Mouse (Mus musculus) ES-E14 (cell line): ENCODE measurements at regions not wholly inside any gene's neighbourhood (a gene's known extent, or its start where the extent isn't known, plus 50 kb on each side); places are given as distances from the start of the nearest gene placed in this dataset.

Experiments used
- DNase-seq: peaks from one replicate; pipeline ENCODE4 v3.0.0-alpha.2; 2013; ENCODE audit warnings: low read depth, low spot score
- H3K27ac ChIP-seq: 2 replicates; pipeline ENCODE4 v1.5.1; 2012; ENCODE audit warnings: low read depth, mild to moderate bottlenecking, low read length, moderate library complexity, mixed read lengths; ENCODE audit not compliant: poor library complexity, insufficient read depth, severe bottlenecking
- H3K36me3 ChIP-seq: 2 replicates; pipeline ENCODE4 v1.6.1; 2012; ENCODE audit warnings: mild to moderate bottlenecking, low read length, moderate library complexity, mixed read lengths; ENCODE audit not compliant: control insufficient read depth, poor library complexity, insufficient read depth, severe bottlenecking
- H3K4me1 ChIP-seq, 2 experiments: fragments of 150-350 bp in 1 of 2; sonication (generic) in 1 of 2; 2 replicates each; pipeline ENCODE4 v1.6.1; 2012; ENCODE audit warnings: low read length in 2 of 2, mild to moderate bottlenecking in 1 of 2, mixed read lengths in 1 of 2; ENCODE audit not compliant: control insufficient read depth in 2 of 2, insufficient read depth in 2 of 2, poor library complexity in 1 of 2
- H3K4me3 ChIP-seq, 2 experiments: fragments of 150-350 bp in 1 of 2; sonication (generic) in 1 of 2; 2 replicates each; pipeline ENCODE4 v1.5.1; 2012; ENCODE audit warnings: low read length in 2 of 2, low read depth in 1 of 2, mild to moderate bottlenecking in 1 of 2, mixed read lengths in 1 of 2; ENCODE audit not compliant: insufficient read depth in 1 of 2, poor library complexity in 1 of 2, severe bottlenecking in 1 of 2
- H3K9ac ChIP-seq: 2 replicates; pipeline ENCODE4 v1.6.1; 2012; ENCODE audit warnings: low read depth, mild to moderate bottlenecking, low read length, mixed read lengths; ENCODE audit not compliant: poor library complexity, insufficient read depth, severe bottlenecking
- H3K9me3 ChIP-seq: fragments of 150-350 bp; sonication (generic); 2 replicates; pipeline ENCODE4 v1.6.1; 2012; ENCODE audit warnings: low read depth, mild to moderate bottlenecking, low read length; ENCODE audit not compliant: control insufficient read depth, insufficient read depth
- CHD2 ChIP-seq: IDR thresholded peaks from 2 replicates; pipeline ENCODE4 v1.6.1; 2014; ENCODE audit warnings: mild to moderate bottlenecking, low read depth, low read length, inconsistent platforms
- HCFC1 ChIP-seq: IDR thresholded peaks from 2 replicates; pipeline ENCODE4 v1.6.1; 2012; ENCODE audit warnings: low read length, inconsistent platforms, borderline replicate concordance; ENCODE audit not compliant: insufficient read depth
- MAFK ChIP-seq: IDR thresholded peaks from 2 replicates; pipeline ENCODE4 v1.6.1; 2014; ENCODE audit warnings: mild to moderate bottlenecking, low read depth, low read length, inconsistent platforms; ENCODE audit not compliant: insufficient read depth
- ZC3H11A ChIP-seq: IDR thresholded peaks from 2 replicates; pipeline ENCODE4 v1.6.1; 2012; ENCODE audit warnings: low read depth, mild to moderate bottlenecking, inconsistent platforms, low read length, borderline replicate concordance
- ZNF384 ChIP-seq: IDR thresholded peaks from 2 replicates; pipeline ENCODE4 v1.6.1; 2012; ENCODE audit warnings: low read depth, low read length, inconsistent platforms
- in situ Hi-C, 2 experiments: fragments of 600-800 bp; cut with MboI; formaldehyde crosslinking; loops; one replicate each; pipeline ENCODE4 v1.15.1; 2025; ENCODE audit warnings: low sequenced_read_pairs in 2 of 2, inconsistent platforms in 1 of 2; ENCODE audit not compliant: unreplicated experiment in 2 of 2

GRCm38 (mm10) chr15:31805522-31805921 lies 203.9 kb downstream of the Fam173b start:
- Histone ChIP-seq H3K9me3 (no peaks in the 10 kb centered on the region), H3K9ac (no peak overlapping the region), H3K36me3 (no peaks in the 10 kb centered on the region), H3K27ac (no peak overlapping the region), H3K4me3 (no peak overlapping the region), H3K4me1 (no peaks in the 10 kb centered on the region)
- TF ChIP-seq ZC3H11A, result no peak
- TF ChIP-seq HCFC1, result no peak
- in situ Hi-C loops, result no loop called here
- DNase-seq, result no peak

GRCm38 (mm10) chr15:31815551-31815950 lies 213.9 kb downstream of the Fam173b start:
- TF ChIP-seq ZNF384 (no peak), HCFC1 (no peak)
- DNase-seq, result no peak
- H3K4me3 ChIP-seq, result no peak overlapping the region
- H3K36me3 ChIP-seq, result no peaks in the 10 kb centered on the region
- H3K4me1 ChIP-seq, result no peaks in the 10 kb centered on the region
- no peak overlapping the region for H3K9ac ChIP-seq
- no peaks in the 10 kb centered on the region for H3K9me3 ChIP-seq
- H3K27ac ChIP-seq, result no peak overlapping the region
- in situ Hi-C loops, result no loop called here

DNA sequence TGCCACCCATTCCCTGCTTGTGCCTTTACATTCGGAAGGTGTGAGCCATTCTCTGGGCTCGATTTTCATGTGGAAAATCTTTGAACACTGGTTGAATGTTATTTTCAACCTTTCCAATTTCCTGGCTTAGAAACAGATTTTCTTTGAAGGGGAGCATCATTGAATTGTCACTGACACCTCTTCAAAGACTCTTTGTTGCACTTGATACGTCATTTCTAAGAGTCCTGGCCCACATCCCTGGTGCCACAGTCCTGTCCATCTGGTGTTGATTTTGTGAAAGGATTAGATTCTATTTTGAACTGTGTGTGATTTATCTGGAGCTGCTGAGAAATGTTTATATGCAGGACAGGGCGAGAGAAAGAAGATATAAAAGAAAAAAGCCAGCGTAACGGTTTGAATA lies 217.6 kb downstream of the Fam173b start:
- Histone ChIP-seq H3K4me3 (no peak overlapping the region), H3K4me1 (no peaks in the 10 kb centered on the region), H3K9ac (no peak overlapping the region), H3K36me3 (no peaks in the 10 kb centered on the region), H3K9me3 (no peaks in the 10 kb centered on the region), H3K27ac (no peak overlapping the region)
- in situ Hi-C loops, result no loop called here
- TF ChIP-seq MAFK, result no peak
- no peak for TF ChIP-seq ZNF384
- TF ChIP-seq HCFC1, result no peak
- TF ChIP-seq CHD2, result no peak
- TF ChIP-seq ZC3H11A, result no peak
- no peak for DNase-seq

DNA sequence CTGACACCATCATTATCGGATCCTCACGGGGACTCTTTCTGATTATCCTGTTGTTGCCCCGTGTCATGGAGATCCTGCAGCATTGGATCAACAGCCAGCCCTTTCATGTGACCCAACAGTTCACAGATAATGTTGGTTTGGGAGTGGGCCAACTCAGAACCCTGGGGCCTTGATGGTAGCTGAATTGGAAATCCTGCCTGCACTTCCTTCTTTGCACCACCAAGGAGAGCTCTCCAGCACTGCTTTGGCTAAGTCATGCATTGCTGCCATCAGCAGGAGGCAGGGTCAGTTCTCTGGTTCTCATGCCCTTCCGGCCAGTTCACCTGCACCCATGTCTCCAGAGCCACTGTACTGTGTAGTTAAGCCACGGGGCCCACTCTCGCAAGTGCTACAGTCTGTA lies 225.6 kb downstream of the Fam173b start:
- TF ChIP-seq HCFC1, result no peak
- no peak for TF ChIP-seq ZC3H11A
- no peak for TF ChIP-seq CHD2
- no peak for TF ChIP-seq ZNF384
- TF ChIP-seq MAFK, result no peak
- in situ Hi-C loops, result no loop called here
- Histone ChIP-seq H3K9ac (no peak overlapping the region), H3K4me1 (no peaks in the 10 kb centered on the region), H3K27ac (no peak overlapping the region), H3K36me3 (no peaks in the 10 kb centered on the region), H3K9me3 (no peaks in the 10 kb centered on the region), H3K4me3 (no peak overlapping the region)
- DNase-seq, result peak; percentile 22

- in situ Hi-C loops, result no loop called here
- no peak for TF ChIP-seq ZC3H11A
- TF ChIP-seq HCFC1, result no peak
- TF ChIP-seq MAFK, result no peak
- no peak for TF ChIP-seq ZNF384
- no peak for TF ChIP-seq CHD2
- Histone ChIP-seq H3K27ac (no peak overlapping the region), H3K4me3 (no peak overlapping the region), H3K4me1 (no peaks in the 10 kb centered on the region), H3K9ac (no peak overlapping the region), H3K36me3 (no peaks in the 10 kb centered on the region), H3K9me3 (no peaks in the 10 kb centered on the region)
- no peak for DNase-seq
Observed at GRCm38 (mm10) chr15:31841519-31841918, 239.9 kb downstream of the Fam173b start.
